Mouse (Mus musculus) lung, embryonic 16.5 days (tissue): ENCODE data around the gene Gm49486. TPM values are rescaled to one million over a fixed set of nuclear protein-coding genes. Genes with fewer than 3 reads are reported as not detected.
"Not testable (repeated sequence)": the region's sequence is repeated elsewhere in the genome, so short reads cannot be mapped to it uniquely, and the experiment has no call there.

Experiments used
- ATAC-seq: fragments of 200-750 bp; cut with Nextera tagmentation; 2 replicates; pipeline ENCODE4 v1.8.0; 2017; ENCODE audit warnings: low read depth, mild to moderate bottlenecking, moderate library complexity
- H3K27ac ChIP-seq: fragments of 300-500 bp; sonication (generic); 2 replicates; pipeline ENCODE4 v1.5.1; 2014; ENCODE audit warnings: mild to moderate bottlenecking, control low read depth, low read length
- H3K27me3 ChIP-seq: fragments of 300-500 bp; sonication (generic); 2 replicates; pipeline ENCODE4 v1.6.1; 2014; ENCODE audit warnings: low read depth, low read length, mixed read lengths; ENCODE audit not compliant: control insufficient read depth, insufficient read depth
- H3K36me3 ChIP-seq: fragments of 300-500 bp; sonication (generic); 2 replicates; pipeline ENCODE4 v1.6.1; 2014; ENCODE audit warnings: low read length; ENCODE audit not compliant: control insufficient read depth, insufficient read depth
- H3K4me1 ChIP-seq: fragments of 300-500 bp; sonication (generic); replicated peaks from 2 replicates; pipeline ENCODE4 v1.6.1; 2014; ENCODE audit warnings: low read length, mixed read lengths; ENCODE audit not compliant: control insufficient read depth, insufficient read depth
- H3K4me2 ChIP-seq: fragments of 300-500 bp; sonication (generic); 2 replicates; pipeline ENCODE4 v1.6.1; 2014; ENCODE audit warnings: low read depth, low read length, control low read depth
- H3K4me3 ChIP-seq: fragments of 300-500 bp; sonication (generic); 2 replicates; pipeline ENCODE4 v1.5.1; 2014; ENCODE audit warnings: mild to moderate bottlenecking, low read length, control low read depth
- H3K9ac ChIP-seq: fragments of 300-500 bp; sonication (generic); 2 replicates; pipeline ENCODE4 v1.6.1; 2014; ENCODE audit warnings: low read length, control low read depth
- H3K9me3 ChIP-seq: fragments of 300-500 bp; sonication (generic); 2 replicates; pipeline ENCODE4 v1.6.1; 2016; ENCODE audit warnings: low read length; ENCODE audit not compliant: control insufficient read depth
- WGBS: fragments of 180-500 bp; shearing (Covaris S2); extraction: QIAGEN DNeasy Blood & Tissue Kit; methylation state at CpG from one replicate; pipeline ENCODE4 v1.1.7; 2014; 5-methylcytosine and 5-hydroxymethylcytosine counted together
- polyA plus RNA-seq: library from polyadenylated mRNA; unstranded; fragments of >200 nt; fragmentation: Nextera tagmentation; extraction: Ambion mirVana; gene quantifications from 2 replicates; pipeline ENCODE4 v1.2.1, GENCODE M21; 2015

The Gm49486 gene
- polyA plus RNA-seq, 1 experiment from 2014 or later: 0.28 TPM

GRCm38 (mm10) chr15:79219572-79219971 is 9.6 kb upstream of the Gm49486 start:
- H3K9ac ChIP-seq: no peak overlapping the region
- no peak overlapping the region for H3K4me3 ChIP-seq
- no peak overlapping the region for H3K27ac ChIP-seq
- no peaks in the 10 kb centered on the region; the same call in 1 of the 2 replicates for H3K27me3 ChIP-seq
- H3K4me2 ChIP-seq: no peak overlapping the region
- 0% methylated on average over 1 of the region's 1 CpGs for WGBS
- 0 out of 2 replicates have a peak, but pooled peaks have one; percentile 23 for ATAC-seq
- no peaks in the 10 kb centered on the region for H3K4me1 ChIP-seq
- H3K36me3 ChIP-seq: no peaks in the 10 kb centered on the region
- H3K9me3 ChIP-seq: no peaks in the 10 kb centered on the region

- no peaks in the 10 kb centered on the region for H3K4me1 ChIP-seq
- H3K4me3 ChIP-seq: no peak overlapping the region
- H3K27me3 ChIP-seq: no peaks in the 10 kb centered on the region; the same call in 1 of the 2 replicates
- H3K9me3 ChIP-seq: no peaks in the 10 kb centered on the region
- ATAC-seq: no peak
- no peak overlapping the region for H3K4me2 ChIP-seq
- WGBS: 14% methylated on average over 5 of the region's 5 CpGs
- H3K36me3 ChIP-seq: no peaks in the 10 kb centered on the region
- H3K27ac ChIP-seq: no peak overlapping the region
- H3K9ac ChIP-seq: no peak overlapping the region
Measured at GRCm38 (mm10) chr15:79223641-79224040, 5.5 kb upstream of the Gm49486 start.

- H3K36me3 ChIP-seq: no peaks in the 10 kb centered on the region
- peaks cover 1% of the 10 kb centered on the region; the same call in 1 of the 2 replicates for H3K4me1 ChIP-seq
- no peaks in the 10 kb centered on the region; the same call in 1 of the 2 replicates for H3K27me3 ChIP-seq
- H3K4me2 ChIP-seq: no peak overlapping the region
- peak; percentile 50 for ATAC-seq
- H3K9me3 ChIP-seq: no peaks in the 10 kb centered on the region
- H3K27ac ChIP-seq: no peak overlapping the region
- H3K9ac ChIP-seq: no peak overlapping the region
- WGBS: 12% methylated on average over 5 of the region's 5 CpGs
- H3K4me3 ChIP-seq: no peak overlapping the region
Measured at GRCm38 (mm10) chr15:79224685-79225084, 4.5 kb upstream of the Gm49486 start.

- H3K9me3 ChIP-seq, ATAC-seq, H3K36me3 ChIP-seq, H3K4me3 ChIP-seq, H3K4me1 ChIP-seq, H3K9ac ChIP-seq, H3K27me3 ChIP-seq, H3K4me2 ChIP-seq, H3K27ac ChIP-seq: not testable (repeated sequence)
- 64% methylated on average over 2 of the region's 2 CpGs for WGBS
Measured at GRCm38 (mm10) chr15:79225780-79226179, 3.4 kb upstream of the Gm49486 start.

GRCm38 (mm10) chr15:79235268-79235667 is 6.1 kb downstream of the Gm49486 start:
- H3K4me1 ChIP-seq: no peaks in the 10 kb centered on the region
- ATAC-seq: no peak
- WGBS: 58% methylated on average over 9 of the region's 9 CpGs
- no peaks in the 10 kb centered on the region for H3K9me3 ChIP-seq
- H3K4me3 ChIP-seq: no peak overlapping the region
- no peak overlapping the region for H3K9ac ChIP-seq
- H3K27me3 ChIP-seq: no peaks in the 10 kb centered on the region
- no peak overlapping the region for H3K27ac ChIP-seq
- H3K36me3 ChIP-seq: peaks cover 11% of the 10 kb centered on the region; the same call in 1 of the 2 replicates
- no peak overlapping the region for H3K4me2 ChIP-seq

- H3K4me2 ChIP-seq: no peak overlapping the region
- H3K36me3 ChIP-seq: peaks cover 25% of the 10 kb centered on the region
- H3K9ac ChIP-seq: no peak overlapping the region
- 85% methylated on average over 6 of the region's 6 CpGs for WGBS
- no peak overlapping the region for H3K4me3 ChIP-seq
- H3K27me3 ChIP-seq: no peaks in the 10 kb centered on the region
- no peak overlapping the region for H3K27ac ChIP-seq
- ATAC-seq: no peak
- H3K4me1 ChIP-seq: no peaks in the 10 kb centered on the region
- no peaks in the 10 kb centered on the region for H3K9me3 ChIP-seq
Measured at GRCm38 (mm10) chr15:79238036-79238435, 8.8 kb downstream of the Gm49486 start.

- Histone ChIP-seq H3K36me3 (peaks cover 23% of the 10 kb centered on the region), H3K4me2 (no peak overlapping the region), H3K9ac (no peak overlapping the region), H3K4me1 (peaks cover 9% of the 10 kb centered on the region; the same call in 1 of the 2 replicates), H3K4me3 (no peak overlapping the region), H3K27ac (no peak overlapping the region), H3K9me3 (no peaks in the 10 kb centered on the region), H3K27me3 (no peaks in the 10 kb centered on the region)
- peak; percentile 35 for ATAC-seq
- WGBS: 69% methylated on average over 13 of the region's 13 CpGs
Measured at GRCm38 (mm10) chr15:79242574-79243233, 13.5 kb downstream of the Gm49486 start.

GRCm38 (mm10) chr15:79243234-79244042 is 14.2 kb downstream of the Gm49486 start:
- Histone ChIP-seq H3K36me3 (peaks cover 23% of the 10 kb centered on the region), H3K27me3 (no peaks in the 10 kb centered on the region), H3K4me1 (peaks cover 9% of the 10 kb centered on the region; the same call in 1 of the 2 replicates), H3K4me2 (no peak overlapping the region), H3K9ac (no peak overlapping the region), H3K4me3 (no peak overlapping the region), H3K27ac (peak overlapping the region; percentile 23), H3K9me3 (no peaks in the 10 kb centered on the region)
- WGBS: 13% methylated on average over 10 of the region's 10 CpGs
- peak; percentile 97 for ATAC-seq
